Comparison of ENCODE assay signal across 8 mouse cellular contexts in genomic region chr6:5443104-5443863, GRCm38 (mm10). TPM values are rescaled to one million over a fixed set of nuclear protein-coding genes. Genes with fewer than 3 reads are reported as not detected.
DNase-seq lines count a peak whose midpoint lies in the region; ATAC-seq and TF ChIP-seq lines count a peak whose summit lies in the region.

No protein-coding gene starts in this region.

- H3K27ac ChIP-seq in kidney, embryonic 14.5 days (ENCODE audit: low read depth, low read length), result no peak overlapping the region
- no peak overlapping the region for H3K27ac ChIP-seq in liver, embryonic 14.5 days

- no peaks in the 10 kb centered on the region for H3K27me3 ChIP-seq in Patski
- no peaks in the 10 kb centered on the region for H3K27me3 ChIP-seq in kidney, embryonic 14.5 days (ENCODE audit: control insufficient read depth, insufficient read depth, low read length)
- H3K27me3 ChIP-seq in liver, embryonic 14.5 days (ENCODE audit: control insufficient read depth, insufficient read depth, low read length), result no peaks in the 10 kb centered on the region

- no peak overlapping the region for H3K4me3 ChIP-seq in kidney, embryonic 14.5 days (ENCODE audit: low read length)
- H3K4me3 ChIP-seq in liver, embryonic 14.5 days (ENCODE audit: insufficient read depth in 1 of 2, low read depth in 2 of 2, low read length in 2 of 2), result peak overlapping the region in 1 of 2 experiments; percentile 17; a peak in 1 of 4 replicates

- TF ChIP-seq CTCF in Patski (IDR thresholded peaks at IDR 0.05), result no peak
- no peak for TF ChIP-seq CTCF in liver, embryonic 14.5 days (IDR thresholded peaks at IDR 0.05; ENCODE audit: low read depth)

- TF ChIP-seq EP300 in liver, embryonic 14.5 days (IDR thresholded peaks at IDR 0.05; ENCODE audit: low read depth), result no peak

- no peaks in the 10 kb centered on the region for H3K36me3 ChIP-seq in kidney, embryonic 14.5 days (ENCODE audit: control insufficient read depth, insufficient read depth, low read length)
- no peaks in the 10 kb centered on the region for H3K36me3 ChIP-seq in liver, embryonic 14.5 days (replicated peaks; ENCODE audit: control insufficient read depth, insufficient read depth, low read depth)

- in situ Hi-C loops in Patski (cut with MboI; ENCODE audit: low pct_unique_long_range_greater_than_20kb), result loop anchor here (25.0 kb wide), 1 partner anchor 769 kb away; the partner anchor contains the start of gene Slc25a13

- H3K9ac ChIP-seq in kidney, embryonic 14.5 days (ENCODE audit: low read depth, low read length), result no peak overlapping the region
- H3K9ac ChIP-seq in liver, embryonic 14.5 days (replicated peaks), result no peak overlapping the region

- DNase-seq in frontal cortex, postnatal 14 days (ENCODE audit: low spot score in 2 of 2), result no peak
- peak; percentile 28 for DNase-seq in Patski (ENCODE audit: low read depth, low spot score)
- DNase-seq in heart, adult 18-20 months, result peak; percentile 85 to 87
- no peak for DNase-seq in liver, embryonic 14.5 days (ENCODE audit: low read depth in 3 of 3, low spot score in 3 of 3)
- peak; percentile 45 for DNase-seq in telencephalon, adult 2 months (ENCODE audit: low read depth, low spot score)

- 33% methylated on average over 13 of the region's 13 CpGs for WGBS in kidney, embryonic 14.5 days
- WGBS in liver, embryonic 14.5 days (ENCODE audit: insufficient replicate concordance), result 30% methylated on average over 13 of the region's 13 CpGs

- CTCF ChIA-PET in Patski (lab: Charles Lee), result interaction anchor here (4.5 kb wide), 1 partner anchor 11 kb away, joined by 19 read pairs; no protein-coding TSS in a partner anchor

- POLR2A ChIA-PET in Patski (lab: Charles Lee), result interaction anchor here (0.6 kb wide), 1 partner anchor 538 kb away, joined by 3 read pairs; no protein-coding TSS in a partner anchor

- H3K4me1 ChIP-seq in kidney, embryonic 14.5 days (ENCODE audit: control insufficient read depth, insufficient read depth, low read length), result peaks cover 9% of the 10 kb centered on the region; the same call in 1 of the 2 replicates
- peaks cover 5 to 17% of the 10 kb centered on the region in 2 experiments for H3K4me1 ChIP-seq in liver, embryonic 14.5 days (replicated peaks; ENCODE audit: control insufficient read depth in 2 of 2, insufficient read depth in 2 of 2, low read length in 1 of 2)

- H3K9me3 ChIP-seq in kidney, embryonic 14.5 days (ENCODE audit: control insufficient read depth, low read length), result no peaks in the 10 kb centered on the region
- H3K9me3 ChIP-seq in liver, embryonic 14.5 days (ENCODE audit: control insufficient read depth, low read length), result no peaks in the 10 kb centered on the region

- peak; percentile 82 for ATAC-seq in frontal cortex, adult (ENCODE audit: low TSS enrichment)
- peak; percentile 11 for ATAC-seq in Patski
- no peak for ATAC-seq in kidney, embryonic 14.5 days (ENCODE audit: low FRiP score, low TSS enrichment)
- peak; percentile 19; the same call in 1 of the 2 replicates for ATAC-seq in liver, embryonic 14.5 days (ENCODE audit: insufficient read depth)
- no peak for ATAC-seq in inflammation-experienced regulatory T-cells, adult 6 months

- H3K4me2 ChIP-seq in kidney, embryonic 14.5 days (replicated peaks; ENCODE audit: low read depth, low read length), result peak overlapping the region; percentile 30
- H3K4me2 ChIP-seq in liver, embryonic 14.5 days (ENCODE audit: low read depth), result peak overlapping the region; percentile 41

RNA-seq across cellular contexts. Expression of gene Pdk4, which starts 52.8 kb away (rescaled TPM):
- 6.0 TPM for polyA plus RNA-seq in Patski (2021)
- total RNA-seq in heart, adult 18-20 months (2021), result 1,000 to 10,000 TPM in 1 of 2 experiments, 100 to 1,000 TPM in 1; 411 to 1,240 TPM
- polyA plus RNA-seq in kidney, embryonic 14.5 days (2014; fragmentation: Nextera tagmentation; extraction: Ambion mirVana), result 1.3 and 3.6 TPM in 2 replicates
- 0.39 and 0.59 TPM in 2 replicates for polyA plus RNA-seq in liver, embryonic 14.5 days (2012; rRNA removed)
- polyA plus RNA-seq in liver, embryonic 14.5 days (2014; fragmentation: Nextera tagmentation; extraction: Ambion mirVana), result 0.67 and 1.4 TPM in 2 replicates
- polyA plus RNA-seq in inflammation-experienced regulatory T-cells, adult 6 months (2017; shearing (Covaris generic)), result not detected

Comparison
In these comparisons a context has a peak if more than half of its experiments do, and no peak if none do; other contexts are left out.
1. ATAC-seq: peak in frontal cortex, adult (single experiment), Patski (single experiment) and liver, embryonic 14.5 days (single experiment); none in kidney, embryonic 14.5 days (single experiment) and inflammation-experienced regulatory T-cells, adult 6 months (single experiment).
2. DNase-seq: peak in Patski (single experiment), heart, adult 18-20 months (2 of 2) and telencephalon, adult 2 months (single experiment); none in frontal cortex, postnatal 14 days (0 of 2) and liver, embryonic 14.5 days (0 of 3).